Mouse (Mus musculus): ENCODE measurements around the gene Cd274. TPM values are rescaled to one million over a fixed set of nuclear protein-coding genes. Genes with fewer than 3 reads are reported as not detected.
"Not testable (repeated sequence)": the region's sequence is repeated elsewhere in the genome, so short reads cannot be mapped to it uniquely, and the experiment has no call there.

Cd274 gene
- polyA plus RNA-seq, 1 experiment, result 1.7 TPM

GRCm38 (mm10) chr19:29390483-29390882 is 23.2 kb downstream of the Cd274 start:
- no peak for DNase-seq (ENCODE audit: extremely low spot score in 1 of 2, low spot score in 1 of 2)

- DNase-seq (ENCODE audit: extremely low spot score in 1 of 2, low spot score in 1 of 2), result no peak
Observed at GRCm38 (mm10) chr19:29391279-29391678, 24.0 kb downstream of the Cd274 start.

- no peak for DNase-seq (ENCODE audit: extremely low spot score in 1 of 2, low spot score in 1 of 2)
Observed at GRCm38 (mm10) chr19:29393333-29393732, 26.1 kb downstream of the Cd274 start.

- no peak for DNase-seq (ENCODE audit: extremely low spot score in 1 of 2, low spot score in 1 of 2)
Observed at GRCm38 (mm10) chr19:29394721-29395120, 27.5 kb downstream of the Cd274 start.

- no peak for DNase-seq (ENCODE audit: extremely low spot score in 1 of 2, low spot score in 1 of 2)
Observed at GRCm38 (mm10) chr19:29396353-29396752, 29.1 kb downstream of the Cd274 start.

GRCm38 (mm10) chr19:29399786-29400185 is 32.5 kb downstream of the Cd274 start:
- no peak for DNase-seq (ENCODE audit: extremely low spot score in 1 of 2, low spot score in 1 of 2)

GRCm38 (mm10) chr19:29400466-29400865 is 33.2 kb downstream of the Cd274 start:
- no peak for DNase-seq (ENCODE audit: extremely low spot score in 1 of 2, low spot score in 1 of 2)

GRCm38 (mm10) chr19:29402621-29403020 is 35.4 kb downstream of the Cd274 start:
- DNase-seq (ENCODE audit: extremely low spot score in 1 of 2, low spot score in 1 of 2), result no peak

- DNase-seq (ENCODE audit: extremely low spot score in 1 of 2, low spot score in 1 of 2), result no peak
Observed at GRCm38 (mm10) chr19:29403251-29403650, 36.0 kb downstream of the Cd274 start.

- peak in 1 of 2 experiments; percentile 22 for DNase-seq (ENCODE audit: extremely low spot score in 1 of 2, low spot score in 1 of 2)
Observed at GRCm38 (mm10) chr19:29405388-29405787, 38.1 kb downstream of the Cd274 start.

GRCm38 (mm10) chr19:29406042-29407017 is 39.1 kb downstream of the Cd274 start:
- no peak for DNase-seq (ENCODE audit: extremely low spot score in 1 of 2, low spot score in 1 of 2)

- DNase-seq (ENCODE audit: extremely low spot score in 1 of 2, low spot score in 1 of 2), result no peak
Observed at GRCm38 (mm10) chr19:29410619-29411018, 43.4 kb downstream of the Cd274 start, which contains the start of gene Pdcd1lg2. Gene Pdcd1lg2 (plus strand): TSS chr19:29410919.

- DNase-seq (ENCODE audit: extremely low spot score in 1 of 2, low spot score in 1 of 2), result peak in 1 of 2 experiments; percentile 27
Observed at GRCm38 (mm10) chr19:29412476-29413420, 45.5 kb downstream of the Cd274 start.

GRCm38 (mm10) chr19:29414513-29414912 is 47.3 kb downstream of the Cd274 start:
- DNase-seq (ENCODE audit: extremely low spot score in 1 of 2, low spot score in 1 of 2), result no peak

- not testable (repeated sequence) for DNase-seq (ENCODE audit: extremely low spot score in 1 of 2, low spot score in 1 of 2)
Observed at GRCm38 (mm10) chr19:29414917-29415316, 47.7 kb downstream of the Cd274 start.

- no peak for DNase-seq (ENCODE audit: extremely low spot score in 1 of 2, low spot score in 1 of 2)
Observed at GRCm38 (mm10) chr19:29416393-29416902, 49.2 kb downstream of the Cd274 start.

GRCm38 (mm10) chr19:29417188-29417587 is 49.9 kb downstream of the Cd274 start:
- DNase-seq (ENCODE audit: extremely low spot score in 1 of 2, low spot score in 1 of 2), result no peak

GRCm38 (mm10) chr19:29417894-29418293 is 50.6 kb downstream of the Cd274 start:
- DNase-seq (ENCODE audit: extremely low spot score in 1 of 2, low spot score in 1 of 2), result no peak

GRCm38 (mm10) chr19:29418661-29419115 is 51.4 kb downstream of the Cd274 start:
- no peak for DNase-seq (ENCODE audit: extremely low spot score in 1 of 2, low spot score in 1 of 2)

- DNase-seq (ENCODE audit: extremely low spot score in 1 of 2, low spot score in 1 of 2), result no peak
Observed at GRCm38 (mm10) chr19:29419506-29419905, 52.3 kb downstream of the Cd274 start.

GRCm38 (mm10) chr19:29419946-29420345 is 52.7 kb downstream of the Cd274 start:
- no peak for DNase-seq (ENCODE audit: extremely low spot score in 1 of 2, low spot score in 1 of 2)

All from frontal cortex, adult 2 months (tissue).